Comparison of ENCODE assay signal across 22 mouse cellular contexts in genomic region chr14:25023270-25023800, GRCm38 (mm10).
A peak's percentile ranks its signal among the peaks of the same experiment; 100 is the strongest.
DNase-seq lines count a peak whose midpoint lies in the region; ATAC-seq lines count a peak whose summit lies in the region.
"Had no signal": no experiment of that assay in that cellular context is flagged by ENCODE, and none has a peak within 500 bp of the region (broad histone marks: within the 10 kb centered on the region; RNA-seq: fewer than 3 reads in every experiment).

No protein-coding gene starts in this region.

- H3K4me3 ChIP-seq in heart, embryonic 13.5 days, result no peak overlapping the region
- H3K4me3 ChIP-seq in embryonic facial prominence, embryonic 12.5 days, result no peak overlapping the region
- no peak overlapping the region for H3K4me3 ChIP-seq in stomach, embryonic 15.5 days (replicated peaks)
- H3K4me3 ChIP-seq: heart, embryonic 10.5 days; hindbrain, embryonic 13.5 days; liver, embryonic 12.5 days; neural tube, embryonic 15.5 days had no signal

- 64% methylated on average over 6 of the region's 6 CpGs for WGBS in heart, embryonic 13.5 days
- WGBS in embryonic facial prominence, embryonic 12.5 days, result 37% methylated on average over 6 of the region's 6 CpGs
- WGBS in stomach, embryonic 15.5 days, result 81% methylated on average over 6 of the region's 6 CpGs

- H3K9me3 ChIP-seq in heart, embryonic 13.5 days, result no peaks in the 10 kb centered on the region
- no peaks in the 10 kb centered on the region for H3K9me3 ChIP-seq in embryonic facial prominence, embryonic 12.5 days
- no peaks in the 10 kb centered on the region for H3K9me3 ChIP-seq in stomach, embryonic 15.5 days
- H3K9me3 ChIP-seq: heart, embryonic 10.5 days; hindbrain, embryonic 13.5 days; liver, embryonic 12.5 days; neural tube, embryonic 15.5 days had no signal

- ATAC-seq in heart, embryonic 13.5 days (ENCODE audit: extremely low read depth, insufficient number of reproducible peaks, low FRiP score, low TSS enrichment), result no peak
- peak; percentile 7; the same call in 1 of the 2 replicates for ATAC-seq in embryonic facial prominence, embryonic 12.5 days (ENCODE audit: insufficient number of reproducible peaks, insufficient read depth, low FRiP score, low TSS enrichment)
- ATAC-seq in stomach, embryonic 15.5 days (ENCODE audit: insufficient read depth, low FRiP score, low read depth), result no peak
- no peak for ATAC-seq in activated CD4-positive, CD25-positive, alpha-beta regulatory T cell, adult 4 months
- ATAC-seq: CD4-positive, CD25-positive, alpha-beta regulatory T cell, adult 4 months; liver, embryonic 12.5 days; midbrain, embryonic 16.5 days had no signal

- H3K4me2 ChIP-seq in heart, embryonic 13.5 days, result no peak overlapping the region
- H3K4me2 ChIP-seq in embryonic facial prominence, embryonic 12.5 days (replicated peaks), result no peak overlapping the region
- no peak overlapping the region for H3K4me2 ChIP-seq in stomach, embryonic 15.5 days
- H3K4me2 ChIP-seq: hindbrain, embryonic 13.5 days; liver, embryonic 12.5 days; neural tube, embryonic 15.5 days had no signal

- no peaks in the 10 kb centered on the region; the same call in 1 of the 2 replicates for H3K27me3 ChIP-seq in heart, embryonic 13.5 days (replicated peaks)
- H3K27me3 ChIP-seq in embryonic facial prominence, embryonic 12.5 days, result no peaks in the 10 kb centered on the region
- no peaks in the 10 kb centered on the region for H3K27me3 ChIP-seq in stomach, embryonic 15.5 days (replicated peaks)
- H3K27me3 ChIP-seq: hindbrain, embryonic 13.5 days; liver, embryonic 12.5 days; neural tube, embryonic 15.5 days had no signal

- no peaks in the 10 kb centered on the region for H3K36me3 ChIP-seq in heart, embryonic 13.5 days
- H3K36me3 ChIP-seq in embryonic facial prominence, embryonic 12.5 days, result no peaks in the 10 kb centered on the region
- no peaks in the 10 kb centered on the region for H3K36me3 ChIP-seq in stomach, embryonic 15.5 days
- H3K36me3 ChIP-seq: G1E; heart, embryonic 10.5 days; hindbrain, embryonic 13.5 days; liver, embryonic 12.5 days; neural tube, embryonic 15.5 days had no signal

- no peak overlapping the region for H3K9ac ChIP-seq in heart, embryonic 13.5 days
- no peak overlapping the region for H3K9ac ChIP-seq in embryonic facial prominence, embryonic 12.5 days
- no peak overlapping the region for H3K9ac ChIP-seq in stomach, embryonic 15.5 days
- H3K9ac ChIP-seq: hindbrain, embryonic 13.5 days; liver, embryonic 12.5 days; neural tube, embryonic 15.5 days had no signal

- peaks cover 13% of the 10 kb centered on the region for H3K4me1 ChIP-seq in heart, embryonic 13.5 days
- peaks cover 46% of the 10 kb centered on the region for H3K4me1 ChIP-seq in embryonic facial prominence, embryonic 12.5 days
- 0 out of 2 replicates have a peak, but pooled peaks cover 2% of the 10 kb centered on the region for H3K4me1 ChIP-seq in stomach, embryonic 15.5 days
- H3K4me1 ChIP-seq: liver, embryonic 12.5 days had no signal

- no peak for DNase-seq in heart, adult 18-20 months
- DNase-seq in hindlimb bud, embryonic 11.5 days (ENCODE audit: extremely low spot score, low read depth, low spot score), result peak; percentile 33
- DNase-seq in thymus, adult 18-20 months, result no peak
- DNase-seq: cerebellum, adult 18-20 months; cerebellum, postnatal 25 days; gastrocnemius, postnatal 36 days; heart, postnatal 10 days; kidney, adult 18-20 months; lung, adult 2 months; thymus, postnatal 25 days had no signal

- H3K27ac ChIP-seq in heart, embryonic 13.5 days (replicated peaks), result 0 out of 2 replicates have a peak overlapping the region, but pooled peaks have one; percentile 32
- peak overlapping the region; percentile 67 for H3K27ac ChIP-seq in embryonic facial prominence, embryonic 12.5 days
- H3K27ac ChIP-seq in stomach, embryonic 15.5 days, result peak overlapping the region; percentile 68
- H3K27ac ChIP-seq: heart, embryonic 10.5 days; hindbrain, embryonic 13.5 days; kidney, postnatal 0 days; liver, embryonic 12.5 days; neural tube, embryonic 15.5 days had no signal
